Mouse (Mus musculus) lung, postnatal 25 days (tissue): ENCODE results near the gene Tent4b.

ENCODE experiments used
- DNase-seq: peaks from one replicate; pipeline ENCODE4 v3.0.0; 2022; ENCODE audit warnings: low spot score

Tent4b gene

DNA sequence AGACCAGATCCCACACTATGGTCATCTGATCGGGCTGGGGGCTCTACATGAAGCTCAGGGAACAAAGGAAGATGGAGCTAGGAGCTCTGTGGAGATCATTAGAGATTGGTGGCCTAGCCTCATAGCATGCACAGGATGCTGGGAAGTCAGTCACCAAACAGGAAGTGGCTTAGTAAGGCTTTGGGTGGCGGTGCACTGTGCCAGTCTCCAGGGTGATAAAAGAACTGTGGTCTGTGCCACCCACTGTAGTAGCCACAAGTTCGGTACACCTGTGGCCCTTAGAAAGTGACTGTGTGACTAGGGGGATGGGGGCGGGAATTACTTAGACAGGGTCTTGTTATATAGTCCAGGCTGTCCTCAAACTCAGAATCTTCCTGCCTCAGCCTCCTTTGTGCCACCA, 106.8 kb downstream of the Tent4b start:
- no peak for DNase-seq

DNA sequence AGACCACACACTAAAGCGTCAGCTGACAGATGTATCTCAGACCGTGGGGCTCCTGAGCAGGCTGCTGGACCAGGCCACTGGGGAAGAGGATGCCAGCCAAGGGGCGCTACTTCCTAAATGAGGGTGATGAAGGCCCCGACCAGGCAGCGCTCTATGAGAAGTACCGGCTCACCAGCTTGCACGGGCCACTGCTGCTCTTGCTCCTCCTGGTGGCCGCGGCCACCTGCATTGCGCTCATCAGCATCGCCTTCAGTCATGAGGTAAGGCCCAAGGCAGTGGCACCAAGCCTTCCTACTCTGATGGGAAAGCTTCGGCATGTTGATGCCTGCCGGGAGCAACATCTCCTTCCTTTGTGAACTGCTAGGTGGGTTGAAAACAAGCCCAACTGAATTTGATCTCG, 107.5 kb downstream of the Tent4b start:
- no peak for DNase-seq

DNA sequence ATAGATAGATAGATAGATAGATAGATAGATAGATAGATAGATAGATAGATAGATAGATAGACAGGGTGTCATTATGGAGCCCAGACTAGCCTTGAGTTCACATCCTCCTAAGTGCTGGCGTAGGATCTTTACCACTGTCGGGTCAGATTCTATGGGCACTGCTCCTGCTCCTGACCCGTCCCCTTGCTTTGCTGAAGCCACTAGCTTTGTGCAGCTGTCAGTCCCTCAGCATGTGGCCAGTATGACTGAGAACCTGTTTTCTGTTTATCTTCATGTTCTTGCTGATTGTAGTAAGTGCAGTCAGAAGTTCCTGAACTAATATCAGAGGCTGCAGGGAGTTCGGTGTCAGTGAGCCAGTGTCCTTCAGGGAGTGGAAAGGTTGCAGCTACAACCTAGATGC, 108.7 kb downstream of the Tent4b start:
- DNase-seq = no peak
